15 mouse cellular contexts compared by ENCODE assay signal in genomic region chr7:128553105-128553705, GRCm38 (mm10). TPM values are rescaled to one million over a fixed set of nuclear protein-coding genes. Genes with fewer than 3 reads are reported as not detected.
A peak's percentile ranks its signal among the peaks of the same experiment; 100 is the strongest.
DNase-seq lines count a peak whose midpoint lies in the region; ATAC-seq and TF ChIP-seq lines count a peak whose summit lies in the region.
"Had no signal": no experiment of that assay in that cellular context is flagged by ENCODE, and none has a peak within 500 bp of the region (broad histone marks: within the 10 kb centered on the region; RNA-seq: fewer than 3 reads in every experiment).

No protein-coding gene starts in this region.

- H3K4me1 ChIP-seq in limb, embryonic 12.5 days (replicated peaks): 0 out of 2 replicates have a peak, but pooled peaks cover 8% of the 10 kb centered on the region
- peaks cover 2% of the 10 kb centered on the region; the same call in 1 of the 2 replicates for H3K4me1 ChIP-seq in limb, embryonic 10.5 days
- peaks cover 34% of the 10 kb centered on the region for H3K4me1 ChIP-seq in embryonic facial prominence, embryonic 13.5 days

- H3K79me3 ChIP-seq in C2C12 (ENCODE audit: low read depth): no peaks in the 10 kb centered on the region

- peaks cover 10% of the 10 kb centered on the region for H3K36me3 ChIP-seq in limb, embryonic 12.5 days
- peaks cover 6% of the 10 kb centered on the region for H3K36me3 ChIP-seq in limb, embryonic 10.5 days
- H3K36me3 ChIP-seq in C2C12 (ENCODE audit: control insufficient read depth, insufficient read depth) (peaks cover 6% of the 10 kb centered on the region), myocyte (ENCODE audit: control insufficient read depth, insufficient read depth) (no peaks in the 10 kb centered on the region)
- peaks cover 6% of the 10 kb centered on the region for H3K36me3 ChIP-seq in embryonic facial prominence, embryonic 13.5 days
- H3K36me3 ChIP-seq: hindbrain, embryonic 12.5 days had no signal

- H3K4me3 ChIP-seq in limb, embryonic 12.5 days (replicated peaks): no peak overlapping the region
- no peak overlapping the region for H3K4me3 ChIP-seq in limb, embryonic 10.5 days
- H3K4me3 ChIP-seq in C2C12 (ENCODE audit: insufficient read depth, poor library complexity, severe bottlenecking) (no peak overlapping the region), myocyte (no peak overlapping the region)
- H3K4me3 ChIP-seq in embryonic facial prominence, embryonic 13.5 days: no peak overlapping the region
- H3K4me3 ChIP-seq: heart, adult 2 months; hindbrain, embryonic 12.5 days had no signal

- DNase-seq in limb, embryonic 10.5 days (ENCODE audit: low spot score): no peak
- no peak for DNase-seq in spleen, postnatal 36 days (ENCODE audit: low spot score in 2 of 2)
- DNase-seq in thymus, postnatal 25 days: no peak
- DNase-seq: cerebellum, adult 8-10 months; forebrain, postnatal 0 days; kidney, adult 11 months; liver, postnatal 0 days; right cerebral cortex, postnatal 4 days; thymus, adult 2 months had no signal

- WGBS in limb, embryonic 12.5 days: 22% methylated on average over 3 of the region's 3 CpGs
- 58% methylated on average over 3 of the region's 3 CpGs for WGBS in limb, embryonic 10.5 days
- WGBS in embryonic facial prominence, embryonic 13.5 days: 15% methylated on average over 3 of the region's 3 CpGs

- no peaks in the 10 kb centered on the region for H3K9me3 ChIP-seq in limb, embryonic 12.5 days
- no peaks in the 10 kb centered on the region for H3K9me3 ChIP-seq in limb, embryonic 10.5 days (replicated peaks)
- H3K9me3 ChIP-seq in embryonic facial prominence, embryonic 13.5 days: no peaks in the 10 kb centered on the region
- H3K9me3 ChIP-seq: hindbrain, embryonic 12.5 days had no signal

- no peak for TF ChIP-seq CTCF in C2C12 (IDR thresholded peaks at IDR 0.05; ENCODE audit: control insufficient read depth, insufficient read depth, insufficient read length)

- no peak for ATAC-seq in limb, embryonic 12.5 days (ENCODE audit: insufficient number of reproducible peaks, insufficient read depth, low FRiP score, low TSS enrichment, low read depth)
- peak; percentile 71; the same call in 1 of the 2 replicates for ATAC-seq in embryonic facial prominence, embryonic 13.5 days (ENCODE audit: insufficient number of reproducible peaks, insufficient read depth, low FRiP score, low TSS enrichment, low read depth)
- ATAC-seq: forebrain, postnatal 0 days; liver, postnatal 0 days had no signal

- no peaks in the 10 kb centered on the region for H3K27me3 ChIP-seq in limb, embryonic 12.5 days
- no peaks in the 10 kb centered on the region for H3K27me3 ChIP-seq in limb, embryonic 10.5 days (ENCODE audit: low read depth, poor library complexity, severe bottlenecking)
- H3K27me3 ChIP-seq in C2C12 (ENCODE audit: control insufficient read depth, insufficient read depth, insufficient read length) (no peaks in the 10 kb centered on the region), myocyte (ENCODE audit: control insufficient read depth, insufficient read depth, insufficient read length) (no peaks in the 10 kb centered on the region)
- H3K27me3 ChIP-seq in embryonic facial prominence, embryonic 13.5 days: no peaks in the 10 kb centered on the region
- H3K27me3 ChIP-seq: hindbrain, embryonic 12.5 days had no signal

- H3K4me2 ChIP-seq in limb, embryonic 12.5 days: no peak overlapping the region
- no peak overlapping the region for H3K4me2 ChIP-seq in embryonic facial prominence, embryonic 13.5 days
- H3K4me2 ChIP-seq in myocyte (ENCODE audit: low read depth): peak overlapping the region; percentile 39
- H3K4me2 ChIP-seq: hindbrain, embryonic 12.5 days had no signal

- peak overlapping the region; percentile 13; the same call in 1 of the 2 replicates for H3K27ac ChIP-seq in limb, embryonic 12.5 days
- H3K27ac ChIP-seq in limb, embryonic 10.5 days: no peak overlapping the region
- peak overlapping the region; percentile 16; the same call in 1 of the 2 replicates for H3K27ac ChIP-seq in embryonic facial prominence, embryonic 13.5 days
- H3K27ac ChIP-seq: heart, adult 2 months; hindbrain, embryonic 12.5 days had no signal

- H3ac ChIP-seq in C2C12 (ENCODE audit: control insufficient read depth, insufficient read length, low read depth) (no peak overlapping the region), myocyte (ENCODE audit: control insufficient read depth, insufficient read length) (no peak overlapping the region)

- H3K9ac ChIP-seq in limb, embryonic 12.5 days (replicated peaks): no peak overlapping the region
- H3K9ac ChIP-seq in embryonic facial prominence, embryonic 13.5 days: no peak overlapping the region
- H3K9ac ChIP-seq: forebrain, postnatal 0 days; hindbrain, embryonic 12.5 days; liver, postnatal 0 days had no signal

- H3K79me2 ChIP-seq in C2C12 (ENCODE audit: control insufficient read depth, insufficient read depth) (no peaks in the 10 kb centered on the region), myocyte (ENCODE audit: control insufficient read depth, insufficient read depth) (no peaks in the 10 kb centered on the region)

- no peak for TF ChIP-seq POLR2A in myocyte (IDR thresholded peaks at IDR 0.05; ENCODE audit: insufficient read length, low read depth)

TF ChIP-seq in C2C12, 6 proteins besides CTCF, POLR2A, EP300 and RAD21:
- TF ChIP-seq MAX (IDR thresholded peaks at IDR 0.05) (peak; percentile 42), FOSL1 (IDR thresholded peaks at IDR 0.05; ENCODE audit: insufficient read depth, low read length, poor library complexity, severe bottlenecking) (no peak), USF1 (IDR thresholded peaks at IDR 0.05; ENCODE audit: low read depth) (no peak), MYOD1 (IDR thresholded peaks at IDR 0.05; ENCODE audit: control insufficient read depth, insufficient read length, low read depth) (no peak), MYOG (IDR thresholded peaks at IDR 0.05; ENCODE audit: control insufficient read depth, extremely low read depth, insufficient read length) (no peak), CEBPB (IDR thresholded peaks at IDR 0.05; ENCODE audit: low read depth) (no peak)

TF ChIP-seq in myocyte, 11 proteins besides CTCF, POLR2A, EP300 and RAD21:
- TF ChIP-seq MAX (IDR thresholded peaks at IDR 0.05; ENCODE audit: low read depth) (no peak), TCF12 (IDR thresholded peaks at IDR 0.05; ENCODE audit: insufficient read depth, poor library complexity, severe bottlenecking) (no peak), USF1 (IDR thresholded peaks at IDR 0.05; ENCODE audit: low read depth) (no peak), TCF3 (IDR thresholded peaks at IDR 0.05; ENCODE audit: insufficient read length, low read depth) (no peak), MYOD1 (IDR thresholded peaks at IDR 0.05; ENCODE audit: control insufficient read depth in 1 of 3, insufficient read length in 2 of 3, low read depth in 2 of 3) (peak in 1 of 3 experiments; percentile 3), SRF (IDR thresholded peaks at IDR 0.05; ENCODE audit: control insufficient read depth, insufficient read length, low read depth) (no peak), POLR2AphosphoS2 (IDR thresholded peaks at IDR 0.05; ENCODE audit: insufficient read length, low read depth) (no peak), REST (IDR thresholded peaks at IDR 0.05; ENCODE audit: insufficient read depth, insufficient read length) (no peak)

RNA-seq across cellular contexts. Expression of gene Bag3, which starts 29.8 kb away (rescaled TPM):
- 8.7 and 9.2 TPM in 2 replicates for polyA plus RNA-seq in limb, embryonic 12.5 days (2016; fragmentation: Nextera tagmentation; extraction: Ambion mirVana)
- polyA plus RNA-seq in limb, embryonic 10.5 days (2016; fragmentation: Nextera tagmentation; extraction: Ambion mirVana): 9.3 TPM in 2 replicates
- polyA plus RNA-seq in C2C12 (2012; fragmentation: generic; extraction: Trizol) (78.2 TPM), myocyte (2012; fragmentation: generic; extraction: Trizol) (68.3 TPM)
- 13.5 and 14.4 TPM in 2 replicates for polyA plus RNA-seq in embryonic facial prominence, embryonic 13.5 days (2015; fragmentation: Nextera tagmentation; extraction: Ambion mirVana)

RNA-seq across cellular contexts. Expression of gene Inpp5f, which starts 57.9 kb away (rescaled TPM):
- 25.5 and 26.0 TPM in 2 replicates for polyA plus RNA-seq in limb, embryonic 12.5 days (2016; fragmentation: Nextera tagmentation; extraction: Ambion mirVana)
- 19.8 and 22.2 TPM in 2 replicates for polyA plus RNA-seq in limb, embryonic 10.5 days (2016; fragmentation: Nextera tagmentation; extraction: Ambion mirVana)
- polyA plus RNA-seq in C2C12 (2012; fragmentation: generic; extraction: Trizol): 6.1 TPM
- 25.3 TPM in 2 replicates for polyA plus RNA-seq in embryonic facial prominence, embryonic 13.5 days (2015; fragmentation: Nextera tagmentation; extraction: Ambion mirVana)
- 3.6 TPM for polyA plus RNA-seq in myocyte (2012; fragmentation: generic; extraction: Trizol)
